In genomic region chr7:83659159-83660065, GRCm38 (mm10) we compare ENCODE assay signal across 9 mouse cellular contexts. TPM values are rescaled to one million over a fixed set of nuclear protein-coding genes. Genes with fewer than 3 reads are reported as not detected.
DNase-seq lines count a peak whose midpoint lies in the region; ATAC-seq and TF ChIP-seq lines count a peak whose summit lies in the region.
"Had no signal": no experiment of that assay in that cellular context is flagged by ENCODE, and none has a peak within 500 bp of the region (broad histone marks: within the 10 kb centered on the region; RNA-seq: fewer than 3 reads in every experiment).

No protein-coding gene starts in this region.

- H3K27ac ChIP-seq in liver, embryonic 12.5 days: no peak overlapping the region; the same call in 1 of the 2 replicates
- peak overlapping the region; percentile 32 for H3K27ac ChIP-seq in cerebellum, adult 2 months (ENCODE audit: insufficient read depth, low read length)
- H3K27ac ChIP-seq in intestine, embryonic 16.5 days (ENCODE audit: low read length): peak overlapping the region; percentile 48; the same call in 1 of the 2 replicates
- H3K27ac ChIP-seq: midbrain, embryonic 12.5 days had no signal

- peak; percentile 15 for DNase-seq in liver
- peak; percentile 74 to 86 for DNase-seq in cerebellum, adult 2 months
- DNase-seq in lung, postnatal 36 days: peak; percentile 74
- peak; percentile 69 to 77 for DNase-seq in thymus, postnatal 36 days
- no peak for DNase-seq in right cerebral cortex, adult 18-20 months
- no peak for DNase-seq in left cerebral cortex, postnatal 14 days (ENCODE audit: low spot score in 2 of 2)

- TF ChIP-seq POLR2A in cerebellum, adult 2 months (IDR thresholded peaks at IDR 0.05; ENCODE audit: borderline replicate concordance, insufficient read depth, low read length): no peak

- no peaks in the 10 kb centered on the region for H3K27me3 ChIP-seq in liver, embryonic 12.5 days (replicated peaks)
- no peaks in the 10 kb centered on the region for H3K27me3 ChIP-seq in cerebellum, adult 2 months (ENCODE audit: control insufficient read depth, insufficient read depth, low read length)
- no peaks in the 10 kb centered on the region for H3K27me3 ChIP-seq in intestine, embryonic 16.5 days (replicated peaks; ENCODE audit: control insufficient read depth, insufficient read depth, low read length)
- H3K27me3 ChIP-seq: midbrain, embryonic 12.5 days had no signal

- WGBS in liver, embryonic 12.5 days (ENCODE audit: insufficient replicate concordance): 48% methylated on average over 9 of the region's 9 CpGs
- 67% methylated on average over 9 of the region's 9 CpGs for WGBS in cerebellum, adult 2 months
- WGBS in intestine, embryonic 16.5 days: 70% methylated on average over 9 of the region's 9 CpGs

- no peak overlapping the region for H3K4me2 ChIP-seq in liver, embryonic 12.5 days
- no peak overlapping the region for H3K4me2 ChIP-seq in intestine, embryonic 16.5 days (ENCODE audit: low read depth, low read length)
- H3K4me2 ChIP-seq: midbrain, embryonic 12.5 days had no signal

- no peaks in the 10 kb centered on the region for H3K4me1 ChIP-seq in liver, embryonic 12.5 days
- H3K4me1 ChIP-seq in cerebellum, adult 2 months (ENCODE audit: control insufficient read depth, insufficient read depth, low read length): peaks cover 43% of the 10 kb centered on the region
- H3K4me1 ChIP-seq in intestine, embryonic 16.5 days (ENCODE audit: control insufficient read depth, insufficient read depth, low read length): 0 out of 2 replicates have a peak, but pooled peaks cover 8% of the 10 kb centered on the region
- H3K4me1 ChIP-seq: midbrain, embryonic 12.5 days had no signal

- no peak overlapping the region for H3K4me3 ChIP-seq in liver, embryonic 12.5 days
- no peak overlapping the region for H3K4me3 ChIP-seq in cerebellum, adult 2 months (replicated peaks; ENCODE audit: insufficient read depth, low read depth, low read length)
- no peak overlapping the region for H3K4me3 ChIP-seq in intestine, embryonic 16.5 days (ENCODE audit: low read length)
- H3K4me3 ChIP-seq: midbrain, embryonic 12.5 days had no signal

- no peaks in the 10 kb centered on the region for H3K36me3 ChIP-seq in liver, embryonic 12.5 days
- no peaks in the 10 kb centered on the region for H3K36me3 ChIP-seq in intestine, embryonic 16.5 days (ENCODE audit: control insufficient read depth, insufficient read depth, low read length)
- H3K36me3 ChIP-seq: midbrain, embryonic 12.5 days had no signal

- no peak for TF ChIP-seq CTCF in cerebellum, adult 2 months (IDR thresholded peaks at IDR 0.05; ENCODE audit: borderline replicate concordance, insufficient read depth, low read depth, low read length)

- intact Hi-C loops in left cerebral cortex, postnatal 14 days (cut with DNase I): no loop called here

- no peak overlapping the region for H3K9ac ChIP-seq in liver, embryonic 12.5 days
- H3K9ac ChIP-seq in intestine, embryonic 16.5 days (ENCODE audit: low read depth, low read length): no peak overlapping the region
- H3K9ac ChIP-seq: midbrain, embryonic 12.5 days had no signal

- no peak for ATAC-seq in liver, embryonic 12.5 days
- ATAC-seq in intestine, embryonic 16.5 days: peak; percentile 57

- H3K9me3 ChIP-seq in liver, embryonic 12.5 days (replicated peaks): no peaks in the 10 kb centered on the region
- H3K9me3 ChIP-seq in intestine, embryonic 16.5 days (ENCODE audit: control insufficient read depth, low read length): no peaks in the 10 kb centered on the region; the same call in 1 of the 2 replicates
- H3K9me3 ChIP-seq: midbrain, embryonic 12.5 days had no signal

RNA-seq across cellular contexts. Expression of gene Stard5, which starts 27.7 kb away (rescaled TPM):
- polyA plus RNA-seq in liver, embryonic 12.5 days (2016; fragmentation: Nextera tagmentation; extraction: Ambion mirVana): 7.6 and 7.9 TPM in 2 replicates
- 31.0 and 33.5 TPM in 2 replicates for polyA plus RNA-seq in cerebellum, adult 2 months (2012; rRNA removed)
- polyA plus RNA-seq in intestine, embryonic 16.5 days (2015; fragmentation: Nextera tagmentation; extraction: Ambion mirVana): 67.7 and 77.3 TPM in 2 replicates
- total RNA-seq in left cerebral cortex, postnatal 14 days (2021): 10 to 100 TPM in 1 of 2 experiments, 1 to 10 TPM in 1; 7.3 to 10.4 TPM

Comparison
In these comparisons a context has a peak if more than half of its experiments do, and no peak if none do; other contexts are left out.
1. DNase-seq: peak in liver (single experiment), cerebellum, adult 2 months (2 of 2), lung, postnatal 36 days (single experiment) and thymus, postnatal 36 days (2 of 2); none in right cerebral cortex, adult 18-20 months (single experiment) and left cerebral cortex, postnatal 14 days (0 of 2).